Mouse (Mus musculus) hindbrain, embryonic 16.5 days (tissue): ENCODE results near the gene Fignl2. TPM values are rescaled to one million over a fixed set of nuclear protein-coding genes. Genes with fewer than 3 reads are reported as not detected.

Experiments
- ATAC-seq: fragments of 200-750 bp; cut with Nextera tagmentation; 2 replicates; pipeline ENCODE4 v1.8.0; 2017; ENCODE audit warnings: moderate TSS enrichment, moderate library complexity
- H3K27ac ChIP-seq: fragments of 300-500 bp; sonication (generic); 2 replicates; pipeline ENCODE4 v1.5.1; 2014; ENCODE audit warnings: low read depth, mild to moderate bottlenecking, control low read depth, low read length, moderate library complexity
- H3K27me3 ChIP-seq: fragments of 300-500 bp; sonication (generic); replicated peaks from 2 replicates; pipeline ENCODE4 v1.6.1; 2014; ENCODE audit warnings: low read length; ENCODE audit not compliant: control insufficient read depth, insufficient read depth
- H3K36me3 ChIP-seq: fragments of 300-500 bp; sonication (generic); 2 replicates; pipeline ENCODE4 v1.6.1; 2014; ENCODE audit warnings: mild to moderate bottlenecking, low read length, moderate library complexity, mixed read lengths; ENCODE audit not compliant: control insufficient read depth, insufficient read depth
- H3K4me1 ChIP-seq: fragments of 300-500 bp; sonication (generic); 2 replicates; pipeline ENCODE4 v1.6.1; 2014; ENCODE audit warnings: low read depth, low read length; ENCODE audit not compliant: control insufficient read depth, insufficient read depth
- H3K4me2 ChIP-seq: fragments of 300-500 bp; sonication (generic); 2 replicates; pipeline ENCODE4 v1.6.1; 2014; ENCODE audit warnings: mild to moderate bottlenecking, low read length, control low read depth, moderate library complexity
- H3K4me3 ChIP-seq: fragments of 300-500 bp; sonication (generic); 2 replicates; pipeline ENCODE4 v1.5.1; 2014; ENCODE audit warnings: mild to moderate bottlenecking, low read length, control low read depth, moderate library complexity
- H3K9ac ChIP-seq: fragments of 300-500 bp; sonication (generic); 2 replicates; pipeline ENCODE4 v1.6.1; 2014; ENCODE audit warnings: low read depth, mild to moderate bottlenecking, control low read depth, low read length, moderate library complexity
- H3K9me3 ChIP-seq: fragments of 300-500 bp; sonication (generic); 2 replicates; pipeline ENCODE4 v1.6.1; 2014; ENCODE audit warnings: mild to moderate bottlenecking, low read length, moderate library complexity; ENCODE audit not compliant: control insufficient read depth
- WGBS: fragments of 180-500 bp; shearing (Covaris S2); extraction: QIAGEN DNeasy Blood & Tissue Kit; methylation state at CpG from one replicate; pipeline ENCODE4 v1.1.7; 2014; 5-methylcytosine and 5-hydroxymethylcytosine counted together
- polyA plus RNA-seq: library from polyadenylated mRNA; unstranded; fragments of >200 nt; fragmentation: Nextera tagmentation; extraction: Ambion mirVana; gene quantifications from 2 replicates; pipeline ENCODE4 v1.2.1, GENCODE M21; 2015

Fignl2 gene
- polyA plus RNA-seq, 1 experiment from 2014 or later, result 0.09 TPM

DNA sequence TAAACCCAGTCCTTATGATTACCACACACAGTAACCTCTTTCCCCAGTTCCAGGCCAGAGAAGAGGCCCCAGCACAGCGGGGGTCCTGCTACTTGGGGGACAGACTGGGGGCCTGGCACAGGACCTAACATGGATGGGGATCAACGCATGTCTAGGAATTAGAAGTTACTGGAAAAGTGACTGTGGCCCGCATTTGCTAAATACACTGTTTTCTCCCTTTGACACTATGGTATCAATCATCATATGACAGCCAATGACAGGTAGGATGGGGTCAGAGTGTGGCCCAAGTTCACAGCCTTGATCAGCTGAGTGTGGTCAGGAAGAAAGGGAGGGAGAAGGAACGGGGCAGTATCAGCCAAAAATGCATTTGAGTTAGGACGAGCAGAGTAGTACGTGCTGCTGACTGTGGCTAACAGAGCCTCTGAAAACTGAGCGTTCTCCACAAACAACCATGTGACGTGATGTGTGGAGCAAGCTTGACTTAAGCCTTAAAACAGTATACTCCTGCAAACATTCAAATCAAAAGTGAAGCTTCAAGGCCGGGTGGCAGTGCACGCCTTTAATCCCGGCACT lies 18.0 kb downstream of the Fignl2 start:
- Histone ChIP-seq H3K27ac (no peak overlapping the region), H3K4me3 (no peak overlapping the region), H3K4me1 (peaks cover 4% of the 10 kb centered on the region), H3K27me3 (peaks cover 5% of the 10 kb centered on the region; the same call in 1 of the 2 replicates), H3K4me2 (no peak overlapping the region), H3K36me3 (no peaks in the 10 kb centered on the region), H3K9ac (0 out of 2 replicates have a peak overlapping the region, but pooled peaks have one; percentile 14), H3K9me3 (no peaks in the 10 kb centered on the region)
- no peak for ATAC-seq
- WGBS, result 43% methylated on average over 11 of the region's 11 CpGs

- H3K4me2 ChIP-seq, result no peak overlapping the region
- H3K9me3 ChIP-seq, result no peaks in the 10 kb centered on the region
- H3K36me3 ChIP-seq, result no peaks in the 10 kb centered on the region
- no peak overlapping the region for H3K4me3 ChIP-seq
- peak; percentile 31; the same call in 1 of the 2 replicates for ATAC-seq
- 14% methylated on average over 9 of the region's 9 CpGs for WGBS
- H3K4me1 ChIP-seq, result peaks cover 4% of the 10 kb centered on the region
- H3K27me3 ChIP-seq, result peaks cover 7% of the 10 kb centered on the region; the same call in 1 of the 2 replicates
- 0 out of 2 replicates have a peak overlapping the region, but pooled peaks have one; percentile 14 for H3K9ac ChIP-seq
- no peak overlapping the region for H3K27ac ChIP-seq
Measured at GRCm38 (mm10) chr15:101059570-101060279, 18.6 kb downstream of the Fignl2 start.

GRCm38 (mm10) chr15:101056225-101056624 lies 22.1 kb downstream of the Fignl2 start:
- ATAC-seq, result peak; percentile 50; the same call in 1 of the 2 replicates
- 44% methylated on average over 10 of the region's 10 CpGs for WGBS
- no peak overlapping the region for H3K4me3 ChIP-seq
- no peak overlapping the region for H3K27ac ChIP-seq
- H3K4me1 ChIP-seq, result peaks cover 10% of the 10 kb centered on the region
- H3K27me3 ChIP-seq, result peaks cover 32% of the 10 kb centered on the region
- no peaks in the 10 kb centered on the region for H3K36me3 ChIP-seq
- H3K4me2 ChIP-seq, result no peak overlapping the region
- no peak overlapping the region for H3K9ac ChIP-seq
- H3K9me3 ChIP-seq, result peaks cover 5% of the 10 kb centered on the region; the same call in 1 of the 2 replicates

DNA sequence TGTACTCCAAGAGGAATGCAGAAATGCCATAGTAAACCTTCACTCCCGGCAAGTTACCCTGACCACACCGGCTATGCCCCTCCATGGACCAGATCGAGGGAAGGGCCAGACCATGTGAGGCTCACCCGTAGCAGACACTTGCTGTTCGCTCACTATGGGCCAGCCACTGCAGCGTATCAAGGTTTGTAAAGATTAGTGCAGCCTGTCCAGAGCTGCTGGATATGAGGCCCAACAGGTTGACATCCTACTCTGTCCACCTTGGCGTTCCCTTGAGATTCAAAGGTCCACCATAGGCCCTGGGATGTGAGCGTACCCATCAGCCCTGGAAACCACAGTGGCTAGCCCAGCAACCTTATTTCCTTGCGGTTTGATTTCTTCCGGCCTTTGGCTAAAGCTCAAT lies 23.8 kb downstream of the Fignl2 start:
- Histone ChIP-seq H3K4me3 (no peak overlapping the region), H3K36me3 (no peaks in the 10 kb centered on the region), H3K4me2 (no peak overlapping the region)

GRCm38 (mm10) chr15:101053832-101054459 lies 24.4 kb downstream of the Fignl2 start:
- H3K27me3 ChIP-seq, result peaks cover 32% of the 10 kb centered on the region
- peaks cover 6% of the 10 kb centered on the region; the same call in 1 of the 2 replicates for H3K4me1 ChIP-seq
- peaks cover 5% of the 10 kb centered on the region; the same call in 1 of the 2 replicates for H3K9me3 ChIP-seq
- no peaks in the 10 kb centered on the region for H3K36me3 ChIP-seq
- peak overlapping the region; percentile 48 for H3K9ac ChIP-seq
- H3K4me2 ChIP-seq, result peak overlapping the region; percentile 64
- no peak overlapping the region for H3K27ac ChIP-seq
- peak overlapping the region; percentile 46 for H3K4me3 ChIP-seq
- ATAC-seq, result no peak
- 9% methylated on average over 56 of the region's 65 CpGs for WGBS

More for the DNA sequence above, 23.8 kb downstream of the Fignl2 start:
- Histone ChIP-seq H3K9ac (no peak overlapping the region), H3K4me1 (peaks cover 8% of the 10 kb centered on the region; the same call in 1 of the 2 replicates), H3K27ac (no peak overlapping the region), H3K9me3 (peaks cover 5% of the 10 kb centered on the region; the same call in 1 of the 2 replicates), H3K27me3 (peaks cover 32% of the 10 kb centered on the region)
- 70% methylated on average over 10 of the region's 10 CpGs for WGBS
- ATAC-seq, result no peak

GRCm38 (mm10) chr15:101052560-101053501 lies 25.5 kb downstream of the Fignl2 start:
- H3K4me1 ChIP-seq, result peaks cover 6% of the 10 kb centered on the region; the same call in 1 of the 2 replicates
- H3K4me3 ChIP-seq, result peak overlapping the region; percentile 46
- no peak overlapping the region for H3K27ac ChIP-seq
- peak overlapping the region; percentile 64 for H3K4me2 ChIP-seq
- ATAC-seq, result no peak
- H3K27me3 ChIP-seq, result peaks cover 37% of the 10 kb centered on the region
- H3K9me3 ChIP-seq, result peaks cover 5% of the 10 kb centered on the region; the same call in 1 of the 2 replicates
- WGBS, result 15% methylated on average over 88 of the region's 120 CpGs
- H3K9ac ChIP-seq, result no peak overlapping the region
- H3K36me3 ChIP-seq, result no peaks in the 10 kb centered on the region

- Histone ChIP-seq H3K27ac (no peak overlapping the region), H3K36me3 (no peaks in the 10 kb centered on the region), H3K4me3 (no peak overlapping the region), H3K9me3 (peaks cover 5% of the 10 kb centered on the region; the same call in 1 of the 2 replicates), H3K27me3 (peaks cover 42% of the 10 kb centered on the region), H3K4me2 (no peak overlapping the region), H3K4me1 (peaks cover 10% of the 10 kb centered on the region), H3K9ac (no peak overlapping the region)
- WGBS, result 32% methylated on average over 10 of the region's 10 CpGs
- no peak for ATAC-seq
Measured at GRCm38 (mm10) chr15:101051869-101052268, 26.5 kb downstream of the Fignl2 start.

DNA sequence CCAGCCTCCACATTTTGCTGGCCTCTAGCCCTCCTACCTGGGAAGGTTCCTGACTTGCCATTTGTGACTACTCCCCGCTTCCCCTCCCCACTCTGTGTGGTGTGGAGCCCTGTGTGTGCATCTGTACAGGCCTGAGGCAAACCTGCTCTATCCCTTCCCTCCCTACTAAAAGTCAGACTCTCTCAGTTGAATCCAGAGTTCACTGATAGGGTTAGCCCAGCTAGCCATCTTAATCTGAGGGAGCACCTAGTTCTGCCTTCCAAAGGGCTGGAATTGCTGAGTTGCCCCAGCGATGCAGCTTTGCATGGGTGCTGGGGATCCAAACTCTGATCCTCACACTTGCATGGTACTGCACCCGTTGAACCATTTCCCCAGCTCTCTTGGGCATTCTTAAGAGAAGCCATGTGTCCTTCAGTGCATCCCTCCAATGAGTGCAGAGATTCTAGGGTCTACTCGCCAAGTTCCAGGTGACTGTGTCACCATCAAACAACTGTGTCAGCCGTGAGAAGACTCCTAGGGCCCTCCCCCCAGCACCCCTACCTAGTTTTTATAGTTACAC lies 29.9 kb downstream of the Fignl2 start:
- ATAC-seq, result no peak
- H3K4me3 ChIP-seq, result no peak overlapping the region
- peaks cover 5% of the 10 kb centered on the region; the same call in 1 of the 2 replicates for H3K9me3 ChIP-seq
- peaks cover 16% of the 10 kb centered on the region for H3K4me1 ChIP-seq
- no peaks in the 10 kb centered on the region for H3K36me3 ChIP-seq
- WGBS, result 55% methylated on average over 5 of the region's 5 CpGs
- no peak overlapping the region for H3K4me2 ChIP-seq
- no peak overlapping the region for H3K27ac ChIP-seq
- H3K27me3 ChIP-seq, result peaks cover 40% of the 10 kb centered on the region
- no peak overlapping the region for H3K9ac ChIP-seq
